Mouse (Mus musculus) ES-E14 (cell line): ENCODE data around the gene Cd300c.

ENCODE experiments used
- CHD2 ChIP-seq: IDR thresholded peaks from 2 replicates; pipeline ENCODE4 v1.6.1; 2014; ENCODE audit warnings: mild to moderate bottlenecking, low read depth, low read length, inconsistent platforms
- HCFC1 ChIP-seq: IDR thresholded peaks from 2 replicates; pipeline ENCODE4 v1.6.1; 2012; ENCODE audit warnings: low read length, inconsistent platforms, borderline replicate concordance; ENCODE audit not compliant: insufficient read depth
- MAFK ChIP-seq: IDR thresholded peaks from 2 replicates; pipeline ENCODE4 v1.6.1; 2014; ENCODE audit warnings: mild to moderate bottlenecking, low read depth, low read length, inconsistent platforms; ENCODE audit not compliant: insufficient read depth
- ZC3H11A ChIP-seq: IDR thresholded peaks from 2 replicates; pipeline ENCODE4 v1.6.1; 2012; ENCODE audit warnings: low read depth, mild to moderate bottlenecking, inconsistent platforms, low read length, borderline replicate concordance
- ZNF384 ChIP-seq: IDR thresholded peaks from 2 replicates; pipeline ENCODE4 v1.6.1; 2012; ENCODE audit warnings: low read depth, low read length, inconsistent platforms

DNA sequence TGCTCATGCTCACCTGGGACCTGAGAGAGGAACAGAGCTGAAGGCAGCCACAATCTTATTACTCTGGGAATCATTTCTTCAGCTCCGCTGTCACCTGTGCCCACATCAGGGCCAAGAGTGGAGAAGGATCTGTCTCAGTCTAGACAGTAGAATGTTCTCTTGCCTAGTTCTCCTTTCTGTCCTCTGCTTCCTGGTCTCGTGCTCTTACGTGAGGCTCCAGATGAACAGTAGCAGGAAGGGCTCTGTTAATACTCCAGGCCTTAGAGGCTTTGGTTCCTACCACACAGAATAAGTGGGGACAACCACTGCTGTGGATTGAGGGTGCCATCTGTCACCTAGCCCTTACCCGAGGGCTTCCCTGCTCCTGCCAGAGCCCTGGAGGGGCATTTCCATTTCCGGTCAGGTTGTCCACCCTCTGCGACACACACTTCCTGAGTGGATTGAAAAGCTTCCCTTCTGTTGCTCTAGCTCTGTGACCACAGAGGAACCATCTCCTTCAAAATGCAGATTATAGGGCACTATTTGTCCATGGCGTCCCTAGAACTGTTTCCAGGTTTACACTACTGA is 32.6 kb upstream of the Cd300c start, which contains the start of gene Cd300c2:
- TF ChIP-seq CHD2, result no peak
- no peak for TF ChIP-seq HCFC1
- TF ChIP-seq MAFK, result no peak
- TF ChIP-seq ZNF384, result no peak
- no peak for TF ChIP-seq ZC3H11A
